Mouse (Mus musculus) CH12.LX (cell line): Measurements from ENCODE around the gene Hmgcs1. TPM values are rescaled to one million over a fixed set of nuclear protein-coding genes. Genes with fewer than 3 reads are reported as not detected.

Experiments used
- DNase-seq: peaks from one replicate; pipeline ENCODE4 v3.0.0-alpha.2; 2013; ENCODE audit errors: extremely low read depth
- H3K27ac ChIP-seq: 2 replicates; pipeline ENCODE4 v1.5.1; 2012; ENCODE audit warnings: low read depth, mild to moderate bottlenecking, control low read depth, moderate library complexity; ENCODE audit not compliant: insufficient read depth
- H3K27me3 ChIP-seq: replicated peaks from 2 replicates; pipeline ENCODE3; 2012; ENCODE audit warnings: inconsistent platforms
- H3K36me3 ChIP-seq, 2 experiments: replicated peaks in 1 of 2; 2 replicates each; pipeline versions ENCODE3 to v1.6.1; 2012; ENCODE audit warnings: inconsistent platforms in 1 of 2, low read length in 1 of 2, mild to moderate bottlenecking in 1 of 2, mixed read lengths in 1 of 2, moderate library complexity in 1 of 2; ENCODE audit not compliant: control insufficient read depth in 1 of 2, insufficient read depth in 1 of 2
- H3K4me1 ChIP-seq, 2 experiments: 2 replicates each; pipeline ENCODE4 v1.6.1; 2012; ENCODE audit warnings: inconsistent platforms in 1 of 2, moderate library complexity in 1 of 2; ENCODE audit not compliant: insufficient read depth in 2 of 2, control insufficient read depth in 1 of 2
- H3K4me2 ChIP-seq: 2 replicates; pipeline ENCODE4 v1.6.1; 2012; ENCODE audit warnings: low read depth, mild to moderate bottlenecking, control low read depth; ENCODE audit not compliant: poor library complexity, insufficient read depth, severe bottlenecking
- H3K4me3 ChIP-seq, 3 experiments: fragments of 150-350 bp in 1 of 3; sonication (generic) in 1 of 3; replicated peaks in 1 of 3; 2 replicates each; pipeline versions ENCODE3 to v1.5.1; 2011 to 2012; ENCODE audit warnings: low read depth in 2 of 3, low read length in 2 of 3, mild to moderate bottlenecking in 2 of 3, moderate library complexity in 2 of 3, control low read depth in 1 of 3, improper control_type of control experiment in 1 of 3, inconsistent platforms in 1 of 3, mixed read lengths in 1 of 3; ENCODE audit not compliant: poor library complexity in 1 of 3
- H3K79me2 ChIP-seq: replicated peaks from 2 replicates; pipeline ENCODE4 v1.6.1; 2012; ENCODE audit warnings: mild to moderate bottlenecking, moderate library complexity; ENCODE audit not compliant: control insufficient read depth, poor library complexity, insufficient read depth, severe bottlenecking; ENCODE audit errors: extremely low read depth
- H3K9ac ChIP-seq: 2 replicates; pipeline ENCODE4 v1.6.1; 2012; ENCODE audit warnings: low read depth, mild to moderate bottlenecking, control low read depth, moderate library complexity; ENCODE audit not compliant: insufficient read depth
- H3K9me3 ChIP-seq: replicated peaks from 2 replicates; pipeline ENCODE3; 2012; ENCODE audit warnings: low read length, inconsistent platforms, mixed read lengths
- CHD1 ChIP-seq: IDR thresholded peaks from 2 replicates; pipeline ENCODE4 v1.6.1; 2012; ENCODE audit warnings: low read depth, low read length, improper control_type of control experiment, inconsistent platforms
- E2F4 ChIP-seq: IDR thresholded peaks from 2 replicates; pipeline ENCODE4 v1.6.1; 2011; ENCODE audit warnings: low read depth, low read length, improper control_type of control experiment; ENCODE audit not compliant: insufficient replicate concordance
- EP300 ChIP-seq: IDR thresholded peaks from 2 replicates; pipeline ENCODE4 v1.6.1; 2011; ENCODE audit warnings: low read length, improper control_type of control experiment
- ETS1 ChIP-seq: conservative IDR thresholded peaks from 2 replicates; pipeline ENCODE4 v1.6.1; 2012; ENCODE audit warnings: low read depth, mild to moderate bottlenecking, inconsistent platforms, low read length, improper control_type of control experiment, moderate library complexity
- GABPA ChIP-seq: IDR thresholded peaks from 2 replicates; pipeline ENCODE4 v1.6.1; 2012; ENCODE audit warnings: low read depth, low read length, improper control_type of control experiment, inconsistent platforms; ENCODE audit not compliant: insufficient replicate concordance
- JUN ChIP-seq: IDR thresholded peaks from 2 replicates; pipeline ENCODE4 v1.6.1; 2011; ENCODE audit warnings: low read depth, mild to moderate bottlenecking, low read length, improper control_type of control experiment, moderate library complexity; ENCODE audit not compliant: insufficient read depth
- JUND ChIP-seq: conservative IDR thresholded peaks from 2 replicates; pipeline ENCODE4 v1.6.1; 2011; ENCODE audit warnings: low read depth, low read length, improper control_type of control experiment
- KAT2A ChIP-seq: IDR thresholded peaks from 2 replicates; pipeline ENCODE4 v1.6.1; 2012; ENCODE audit warnings: low read length, improper control_type of control experiment, inconsistent platforms; ENCODE audit not compliant: insufficient replicate concordance
- NRF1 ChIP-seq: IDR thresholded peaks from 2 replicates; pipeline ENCODE4 v1.6.1; 2014; ENCODE audit warnings: low read depth, mild to moderate bottlenecking, inconsistent platforms, low read length, improper control_type of control experiment, moderate library complexity
- PAX5 ChIP-seq: IDR thresholded peaks from 2 replicates; pipeline ENCODE4 v1.6.1; 2012; ENCODE audit warnings: low read length, inconsistent platforms, mixed read lengths
- POLR2AphosphoS2 ChIP-seq: IDR thresholded peaks from 2 replicates; pipeline ENCODE4 v1.6.1; 2011; ENCODE audit warnings: low read depth, low read length, improper control_type of control experiment
- RCOR1 ChIP-seq: conservative IDR thresholded peaks from 2 replicates; pipeline ENCODE4 v1.6.1; 2012; ENCODE audit warnings: low read depth, mild to moderate bottlenecking, inconsistent platforms, low read length, improper control_type of control experiment
- SMC3 ChIP-seq: IDR thresholded peaks from 2 replicates; pipeline ENCODE4 v1.6.1; 2011; ENCODE audit warnings: low read depth, low read length, improper control_type of control experiment
- USF1 ChIP-seq: IDR thresholded peaks from 2 replicates; pipeline ENCODE4 v1.6.1; 2014; ENCODE audit warnings: low read depth, mild to moderate bottlenecking, inconsistent platforms, low read length, improper control_type of control experiment
- USF2 ChIP-seq: conservative IDR thresholded peaks from 2 replicates; pipeline ENCODE4 v1.6.1; 2011; ENCODE audit warnings: low read depth, low read length, improper control_type of control experiment
- ZNF384 ChIP-seq: IDR thresholded peaks from 2 replicates; pipeline ENCODE4 v1.6.1; 2012; ENCODE audit warnings: low read depth, low read length, improper control_type of control experiment, inconsistent platforms
- dilution Hi-C: fragments of 300-500 bp; cut with MboI; formaldehyde crosslinking; loops from 2 replicates; pipeline ENCODE4 v1.14.3; 2020; ENCODE audit warnings: low sequenced_read_pairs; ENCODE audit not compliant: extremely low pct_unique_long_range_greater_than_20kb, extremely low pct_ligation_motif_present
- in situ Hi-C: fragments of 300-500 bp; cut with MboI; formaldehyde crosslinking; loops from 3 replicates; pipeline ENCODE4 v1.14.3; 2019; ENCODE audit warnings: low sequenced_read_pairs, low pct_ligation_motif_present, low pct_unique_long_range_greater_than_20kb, mixed read lengths
- polyA plus RNA-seq: library from polyadenylated mRNA; unstranded; fragments of >175 nt; gene quantifications from 2 replicates; pipeline ENCODE4 v1.2.1, GENCODE M21; 2012; ENCODE audit warnings: low read depth; ENCODE audit not compliant: insufficient read length
- total RNA-seq, 2 experiments: library from RNA; depleted of rRNA; stranded (reverse); fragments of 300-350 nt in 1 of 2; fragments of >200 nt in 1 of 2; gene quantifications; 2 replicates each; pipeline ENCODE4 v1.2.3; 2012 to 2014

Hmgcs1 gene
- total and polyA plus RNA-seq, 3 experiments: 57.6 to 225 (median 119) TPM

DNA sequence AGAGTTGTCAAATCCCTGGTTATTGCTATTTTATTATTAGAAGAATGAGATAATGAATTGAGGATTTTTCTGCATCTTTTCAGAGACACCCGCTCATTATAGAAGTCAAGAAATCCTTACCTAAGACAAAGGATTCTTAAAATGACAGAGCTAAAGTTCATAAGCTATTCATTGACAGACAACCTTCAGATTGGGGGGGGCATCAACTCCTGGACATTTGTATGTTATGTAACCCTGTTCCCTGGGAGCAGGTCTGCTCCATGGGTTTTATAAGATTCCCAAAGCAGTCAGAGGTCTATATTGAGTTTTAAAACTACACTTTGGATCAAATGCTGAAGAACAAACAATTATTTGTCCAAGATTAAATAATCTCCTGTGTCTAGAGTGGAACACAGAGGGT lies 43.7 kb upstream of the Hmgcs1 start:
- H3K27ac ChIP-seq: no peak overlapping the region
- H3K36me3 ChIP-seq: no peaks in the 10 kb centered on the region
- H3K4me2 ChIP-seq: no peak overlapping the region
- no peaks in the 10 kb centered on the region for H3K4me1 ChIP-seq
- H3K4me3 ChIP-seq: no peak overlapping the region
- TF ChIP-seq USF1: no peak
- no peak for TF ChIP-seq NRF1
- TF ChIP-seq CHD1: no peak
- no peak overlapping the region for H3K9ac ChIP-seq
- in situ Hi-C loops (no loop called here), dilution Hi-C loops (no loop called here)
- no peak for DNase-seq
- no peaks in the 10 kb centered on the region for H3K79me2 ChIP-seq
- no peaks in the 10 kb centered on the region for H3K27me3 ChIP-seq
- H3K9me3 ChIP-seq: no peaks in the 10 kb centered on the region

DNA sequence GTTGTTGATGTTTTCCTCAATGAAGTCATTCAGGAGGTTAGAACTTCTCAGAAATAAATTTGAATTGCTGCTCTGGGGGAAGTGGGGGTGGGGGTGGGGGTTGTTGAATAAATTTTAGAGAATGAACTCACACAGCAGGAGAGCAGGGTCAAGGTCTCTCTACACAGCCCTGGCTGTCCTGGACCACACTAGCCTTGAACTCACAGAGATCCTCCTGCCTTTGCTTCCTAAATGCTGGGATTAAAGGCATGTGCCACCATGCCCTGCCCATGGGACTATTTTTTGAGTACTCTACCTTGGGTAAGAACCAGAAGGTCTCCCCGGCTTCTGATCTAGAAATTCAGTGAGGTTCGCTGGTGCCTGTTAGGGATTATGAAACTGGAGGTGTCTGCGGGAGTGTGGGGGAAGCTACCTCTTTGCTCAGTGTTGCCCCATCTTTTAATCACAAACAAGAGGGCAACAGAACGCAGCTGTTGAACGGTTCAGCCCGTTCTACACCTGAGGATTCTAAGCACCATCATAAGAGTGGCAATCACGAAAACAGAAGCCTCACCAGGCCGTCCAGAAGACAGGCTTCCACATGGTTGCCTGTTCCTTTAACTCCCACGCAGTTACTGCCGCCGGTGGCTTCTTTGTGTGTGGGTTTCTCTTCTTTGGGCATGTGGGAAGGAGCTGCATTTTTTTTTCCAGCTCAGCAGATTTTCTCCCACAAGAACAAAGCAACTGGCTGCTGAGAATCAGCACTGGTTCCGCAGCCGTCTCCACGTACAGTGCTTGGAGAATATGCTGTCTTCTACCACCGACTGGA lies 41.1 kb upstream of the Hmgcs1 start:
- H3K4me2 ChIP-seq: no peak overlapping the region
- H3K27ac ChIP-seq: no peak overlapping the region
- in situ Hi-C loops: no loop called here
- H3K79me2 ChIP-seq: no peaks in the 10 kb centered on the region
- H3K27me3 ChIP-seq: no peaks in the 10 kb centered on the region
- no peaks in the 10 kb centered on the region for H3K4me1 ChIP-seq
- no peaks in the 10 kb centered on the region for H3K36me3 ChIP-seq
- no peak for DNase-seq
- no peak overlapping the region for H3K4me3 ChIP-seq
- dilution Hi-C loops: no loop called here
- no peaks in the 10 kb centered on the region for H3K9me3 ChIP-seq
- no peak overlapping the region for H3K9ac ChIP-seq
- TF ChIP-seq NRF1 (no peak), PAX5 (no peak), USF1 (no peak), POLR2AphosphoS2 (no peak), GABPA (no peak), JUN (no peak)

GRCm38 (mm10) chr13:119649699-119650046 lies 40.5 kb upstream of the Hmgcs1 start:
- no peaks in the 10 kb centered on the region for H3K4me1 ChIP-seq
- H3K79me2 ChIP-seq: no peaks in the 10 kb centered on the region
- no peaks in the 10 kb centered on the region for H3K9me3 ChIP-seq
- no peak overlapping the region for H3K9ac ChIP-seq
- dilution Hi-C loops (no loop called here), in situ Hi-C loops (no loop called here)
- H3K27me3 ChIP-seq: no peaks in the 10 kb centered on the region
- no peaks in the 10 kb centered on the region for H3K36me3 ChIP-seq
- no peak for DNase-seq
- H3K4me2 ChIP-seq: no peak overlapping the region
- H3K4me3 ChIP-seq: no peak overlapping the region
- H3K27ac ChIP-seq: no peak overlapping the region
- TF ChIP-seq ZNF384 (no peak), JUN (no peak), JUND (no peak), SMC3 (no peak), KAT2A (no peak), ETS1 (no peak), RCOR1 (no peak), E2F4 (no peak), PAX5 (no peak), CHD1 (no peak), USF2 (no peak), EP300 (no peak)
- TF ChIP-seq, all 38 proteins: peak for 0
